Mouse (Mus musculus) stomach, postnatal 0 days (tissue): ENCODE measurements around the gene Flnc.

Source experiments
- CTCF ChIP-seq: IDR thresholded peaks from 2 replicates; pipeline ENCODE4 v1.5.1; 2016; ENCODE audit warnings: antibody characterized with exemption, low read depth, mild to moderate bottlenecking, moderate library complexity
- EP300 ChIP-seq: optimal IDR thresholded peaks from 2 replicates; pipeline ENCODE3; 2016; ENCODE audit warnings: antibody characterized with exemption

DNA sequence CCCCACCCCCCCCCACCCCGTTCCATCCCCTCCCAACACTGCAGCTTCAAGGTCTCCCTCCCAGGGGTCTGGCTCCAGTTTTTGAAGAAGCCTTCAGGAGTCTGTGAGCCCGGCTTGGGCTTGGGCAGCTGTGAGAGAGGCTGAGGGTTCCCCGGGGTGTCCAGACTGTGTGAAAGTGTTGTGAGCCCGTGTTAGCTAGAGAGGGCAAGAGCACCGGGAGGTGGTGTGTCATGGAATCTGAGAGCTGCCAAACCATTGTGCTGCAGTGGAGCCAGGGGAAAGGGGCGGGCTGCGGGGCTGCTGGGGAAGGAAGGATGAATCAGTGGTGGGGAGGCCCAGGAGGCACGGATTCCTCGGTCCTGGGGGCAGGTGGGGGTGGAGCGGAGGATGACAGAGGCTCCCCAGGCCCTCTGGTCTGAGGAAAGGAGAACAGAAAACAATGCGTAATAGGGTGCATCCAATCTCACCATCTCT, 3.4 kb downstream of the Flnc start:
- TF ChIP-seq EP300 = no peak
- TF ChIP-seq CTCF = no peak
